Mouse (Mus musculus): ENCODE measurements at regions not wholly inside any gene's neighbourhood (a gene's known extent, or its start where the extent isn't known, plus 50 kb on each side); places are given as distances from the start of the nearest gene placed in this dataset.

DNA sequence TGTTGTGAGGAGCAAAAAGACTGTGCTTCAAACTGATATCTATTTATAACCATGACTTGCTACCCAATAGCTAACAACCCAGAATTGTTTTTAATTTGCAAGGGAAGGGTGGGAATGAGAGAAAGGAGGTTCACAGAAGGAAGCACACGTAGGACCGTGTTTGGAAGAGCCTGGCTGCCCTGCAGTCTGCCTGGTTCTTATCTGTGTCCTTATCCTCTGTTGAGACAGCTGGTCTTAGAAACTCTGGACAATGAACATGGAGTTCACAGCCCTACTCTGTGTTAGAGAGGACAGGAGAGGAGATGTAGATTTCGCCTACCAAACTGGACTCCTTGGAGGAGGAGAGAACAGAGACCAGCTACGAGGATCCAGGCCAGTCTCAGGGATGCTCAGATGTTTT, 141.5 kb upstream of the Jun start:
- no peak overlapping the region for H3K9ac ChIP-seq
- no peaks in the 10 kb centered on the region for H3K9me3 ChIP-seq
- no peaks in the 10 kb centered on the region for H3K36me3 ChIP-seq
- H3K4me2 ChIP-seq (replicated peaks), result no peak overlapping the region
- no peak overlapping the region for H3K4me3 ChIP-seq
- H3K27ac ChIP-seq, result no peak overlapping the region
- ATAC-seq (ENCODE audit: low FRiP score, low read depth), result no peak
- H3K4me1 ChIP-seq, result no peaks in the 10 kb centered on the region
- 89% methylated on average over 4 of the region's 4 CpGs for WGBS
- no peaks in the 10 kb centered on the region for H3K27me3 ChIP-seq (replicated peaks)

DNA sequence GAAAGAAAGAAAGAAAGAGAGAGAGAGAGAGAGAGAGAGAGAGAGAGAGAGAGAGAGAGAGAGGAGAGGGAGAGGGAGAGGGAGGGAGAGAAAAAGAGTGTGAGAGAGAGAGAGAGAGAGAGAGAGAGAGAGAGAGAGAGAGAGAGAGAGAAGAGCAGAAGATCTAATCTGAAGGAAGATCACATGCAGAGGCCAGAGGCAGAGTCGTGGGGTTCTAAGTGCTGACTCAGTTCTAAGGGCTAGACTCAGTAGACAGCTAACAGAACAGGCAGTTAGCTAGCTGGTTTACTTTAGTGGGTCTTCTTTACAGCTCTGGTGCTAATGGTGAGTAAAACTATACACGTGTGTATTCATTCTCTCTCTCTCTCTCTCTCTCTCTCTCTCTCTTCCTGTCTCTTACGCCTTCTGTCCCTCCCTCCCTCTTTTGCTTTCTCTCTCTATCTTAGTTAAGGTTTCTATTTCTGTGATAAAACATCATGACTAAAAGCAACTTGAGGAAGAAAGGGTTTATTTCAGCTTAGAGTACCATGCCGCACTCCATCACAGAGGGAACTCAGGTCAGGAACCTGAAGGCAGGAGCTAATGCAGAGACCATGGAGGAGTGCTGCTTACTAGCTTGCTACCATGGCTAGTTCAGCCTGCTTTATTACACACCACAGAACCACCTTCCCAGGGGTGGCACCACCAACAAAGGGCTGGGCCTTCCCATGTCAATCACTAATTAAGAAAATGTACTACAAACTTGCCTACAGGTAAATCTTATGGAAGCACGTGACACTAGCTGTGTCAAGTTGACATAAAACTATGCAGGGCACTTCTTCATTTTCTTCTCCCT, 142.8 kb upstream of the Jun start:
- H3K27me3 ChIP-seq (replicated peaks), result no peaks in the 10 kb centered on the region
- 74% methylated on average over 5 of the region's 5 CpGs for WGBS
- H3K27ac ChIP-seq, result no peak overlapping the region
- no peak for ATAC-seq (ENCODE audit: low FRiP score, low read depth)
- H3K4me2 ChIP-seq (replicated peaks), result no peak overlapping the region
- no peaks in the 10 kb centered on the region for H3K4me1 ChIP-seq
- no peaks in the 10 kb centered on the region for H3K9me3 ChIP-seq
- no peak overlapping the region for H3K9ac ChIP-seq
- H3K36me3 ChIP-seq, result no peaks in the 10 kb centered on the region
- H3K4me3 ChIP-seq, result no peak overlapping the region

DNA sequence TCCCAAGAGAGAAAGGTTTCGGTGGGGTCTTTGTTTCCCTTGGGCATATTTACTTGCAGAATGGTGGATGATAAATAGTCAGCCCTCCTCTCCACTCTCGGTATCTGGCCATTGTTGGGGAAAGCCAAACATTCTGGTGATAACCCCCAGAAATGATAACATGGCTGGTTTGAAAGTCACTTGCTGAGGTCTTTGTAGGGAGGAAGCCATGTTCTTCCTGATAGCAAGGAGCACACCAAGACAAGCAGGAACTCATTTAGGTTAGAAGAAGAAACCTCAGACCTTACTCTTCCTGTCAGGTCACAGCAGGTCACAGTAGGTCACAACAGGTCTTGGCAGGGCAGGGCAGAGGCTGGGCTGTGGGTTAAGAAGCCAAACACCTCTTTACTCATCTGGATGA, 144.1 kb upstream of the Jun start:
- no peaks in the 10 kb centered on the region for H3K4me1 ChIP-seq
- H3K27me3 ChIP-seq (replicated peaks), result no peaks in the 10 kb centered on the region
- H3K27ac ChIP-seq, result no peak overlapping the region
- no peaks in the 10 kb centered on the region for H3K9me3 ChIP-seq
- H3K36me3 ChIP-seq, result no peaks in the 10 kb centered on the region
- H3K4me2 ChIP-seq (replicated peaks), result no peak overlapping the region
- no peak overlapping the region for H3K4me3 ChIP-seq
- no peak for ATAC-seq (ENCODE audit: low FRiP score, low read depth)
- no peak overlapping the region for H3K9ac ChIP-seq
- WGBS, result 70% methylated on average over 2 of the region's 2 CpGs

DNA sequence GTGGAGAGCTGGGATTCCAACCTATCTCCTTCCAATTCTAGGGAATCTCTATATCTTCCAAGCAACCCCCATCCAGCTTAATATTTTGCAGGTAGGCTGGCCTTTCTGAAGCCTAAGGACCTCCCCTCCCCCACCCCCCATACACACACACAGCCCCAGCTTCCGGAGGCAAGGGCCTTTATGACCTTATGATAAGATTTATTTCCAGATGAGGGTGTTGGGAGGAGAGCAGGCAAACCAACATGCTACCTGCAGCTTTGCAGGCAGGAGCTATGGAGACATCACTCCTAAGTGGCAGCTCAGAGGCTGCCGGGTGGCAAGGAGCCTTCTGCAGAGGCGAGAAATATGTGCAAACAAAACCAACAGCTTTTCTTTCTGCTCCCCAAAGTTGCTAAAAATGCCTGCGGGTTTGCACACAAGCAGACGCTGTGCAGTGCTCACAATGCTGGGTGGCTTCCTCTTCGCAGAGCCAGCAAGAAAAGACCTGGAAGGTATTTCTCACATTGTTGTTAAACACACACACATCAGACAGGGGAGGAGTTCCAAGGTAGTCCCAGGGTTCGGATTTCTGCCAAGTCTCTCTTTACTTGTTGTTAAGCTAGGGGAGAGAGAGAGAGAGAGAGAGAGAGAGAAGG, 145.2 kb upstream of the Jun start:
- 61% methylated on average over 7 of the region's 7 CpGs for WGBS
- H3K27ac ChIP-seq, result no peak overlapping the region

GRCm38 (mm10) chr4:95199394-95199793, 147.4 kb upstream of the Jun start:
- no peak overlapping the region for H3K4me3 ChIP-seq
- H3K9me3 ChIP-seq, result no peaks in the 10 kb centered on the region
- H3K36me3 ChIP-seq, result no peaks in the 10 kb centered on the region
- no peaks in the 10 kb centered on the region for H3K4me1 ChIP-seq
- H3K27me3 ChIP-seq (replicated peaks), result no peaks in the 10 kb centered on the region
- 46% methylated on average over 5 of the region's 5 CpGs for WGBS
- no peak overlapping the region for H3K27ac ChIP-seq
- ATAC-seq (ENCODE audit: low FRiP score, low read depth), result peak; percentile 83
- H3K4me2 ChIP-seq (replicated peaks), result no peak overlapping the region
- no peak overlapping the region for H3K9ac ChIP-seq

More for the DNA sequence above, 145.2 kb upstream of the Jun start:
- H3K9me3 ChIP-seq, result no peaks in the 10 kb centered on the region
- no peaks in the 10 kb centered on the region for H3K36me3 ChIP-seq
- no peaks in the 10 kb centered on the region for H3K4me1 ChIP-seq
- no peak overlapping the region for H3K9ac ChIP-seq
- H3K4me2 ChIP-seq (replicated peaks), result no peak overlapping the region
- H3K27me3 ChIP-seq (replicated peaks), result no peaks in the 10 kb centered on the region
- no peak overlapping the region for H3K4me3 ChIP-seq
- ATAC-seq (ENCODE audit: low FRiP score, low read depth), result no peak

- Histone ChIP-seq H3K27ac (no peak overlapping the region), H3K4me3 (no peak overlapping the region), H3K9ac (no peak overlapping the region), H3K9me3 (no peaks in the 10 kb centered on the region), H3K27me3 (replicated peaks) (no peaks in the 10 kb centered on the region), H3K4me1 (no peaks in the 10 kb centered on the region), H3K4me2 (replicated peaks) (no peak overlapping the region), H3K36me3 (no peaks in the 10 kb centered on the region)
- WGBS, result 92% methylated on average over 7 of the region's 7 CpGs
- no peak for ATAC-seq (ENCODE audit: low FRiP score, low read depth)
These were observed 148.1 kb upstream of the Jun start for GRCm38 (mm10) chr4:95200130-95200529.

DNA sequence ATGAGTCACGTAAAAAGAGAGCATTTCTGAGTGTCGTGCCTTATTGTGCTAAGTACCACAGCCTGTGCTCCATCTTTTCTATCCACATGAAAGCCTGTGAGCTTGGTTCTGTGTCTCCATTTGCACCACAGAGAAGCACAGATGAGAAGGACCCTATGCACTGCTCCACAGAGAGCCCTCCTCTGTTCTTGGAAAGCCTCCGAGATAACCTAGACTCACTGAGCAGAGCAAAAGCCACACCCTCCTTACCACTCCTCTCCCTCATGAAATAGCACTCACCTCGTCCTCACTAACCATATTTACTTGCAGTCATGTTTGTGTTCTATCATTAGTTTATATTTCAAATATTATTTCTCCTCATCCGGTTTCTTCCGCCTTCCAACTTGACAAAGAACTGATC, 150.5 kb upstream of the Jun start:
- Histone ChIP-seq H3K4me1 (no peaks in the 10 kb centered on the region), H3K4me2 (replicated peaks) (no peak overlapping the region), H3K27me3 (replicated peaks) (no peaks in the 10 kb centered on the region), H3K36me3 (no peaks in the 10 kb centered on the region), H3K4me3 (no peak overlapping the region), H3K9ac (no peak overlapping the region), H3K27ac (no peak overlapping the region), H3K9me3 (no peaks in the 10 kb centered on the region)
- WGBS, result 79% methylated on average over 6 of the region's 6 CpGs
- no peak for ATAC-seq (ENCODE audit: low FRiP score, low read depth)

- no peaks in the 10 kb centered on the region for H3K36me3 ChIP-seq
- ATAC-seq (ENCODE audit: low FRiP score, low read depth), result no peak
- no peaks in the 10 kb centered on the region for H3K9me3 ChIP-seq
These were observed 151.6 kb upstream of the Jun start for GRCm38 (mm10) chr4:95203577-95203976.

DNA sequence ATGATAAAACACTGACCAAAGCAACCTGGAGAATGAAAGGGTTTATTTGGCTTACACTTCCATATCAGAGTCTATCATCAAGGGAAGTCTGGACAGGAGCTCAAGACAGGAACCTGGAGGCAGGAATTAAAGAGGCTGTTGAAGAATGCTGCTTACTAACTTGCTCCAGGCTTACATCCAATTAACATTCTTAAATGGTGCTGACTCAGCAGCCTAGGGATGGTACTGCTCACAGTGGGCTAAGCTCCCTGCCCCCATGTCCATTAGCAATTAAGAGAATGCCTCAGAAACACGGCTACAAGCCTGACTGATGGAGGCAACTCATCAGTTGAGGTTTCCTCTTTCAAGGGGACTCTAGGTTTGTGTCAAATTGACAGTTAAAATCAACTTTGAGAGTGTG, 153.3 kb upstream of the Jun start:
- no peak overlapping the region for H3K4me2 ChIP-seq (replicated peaks)
- H3K9me3 ChIP-seq, result no peaks in the 10 kb centered on the region
- no peaks in the 10 kb centered on the region for H3K4me1 ChIP-seq
- WGBS, result 74% methylated on average over 1 of the region's 1 CpGs
- no peak overlapping the region for H3K4me3 ChIP-seq
- no peak overlapping the region for H3K27ac ChIP-seq
- H3K9ac ChIP-seq, result no peak overlapping the region
- no peaks in the 10 kb centered on the region for H3K27me3 ChIP-seq (replicated peaks)
- ATAC-seq (ENCODE audit: low FRiP score, low read depth), result no peak
- no peaks in the 10 kb centered on the region for H3K36me3 ChIP-seq

More at GRCm38 (mm10) chr4:95203577-95203976, 151.6 kb upstream of the Jun start:
- Histone ChIP-seq H3K27ac (no peak overlapping the region), H3K4me3 (no peak overlapping the region), H3K4me1 (no peaks in the 10 kb centered on the region), H3K4me2 (replicated peaks) (no peak overlapping the region), H3K9ac (no peak overlapping the region), H3K27me3 (replicated peaks) (no peaks in the 10 kb centered on the region)

- no peak overlapping the region for H3K4me2 ChIP-seq (replicated peaks)
- H3K9ac ChIP-seq, result no peak overlapping the region
- no peaks in the 10 kb centered on the region for H3K4me1 ChIP-seq
- no peaks in the 10 kb centered on the region for H3K9me3 ChIP-seq
- ATAC-seq (ENCODE audit: low FRiP score, low read depth), result no peak
- no peak overlapping the region for H3K27ac ChIP-seq
- H3K27me3 ChIP-seq (replicated peaks), result no peaks in the 10 kb centered on the region
- 86% methylated on average over 5 of the region's 5 CpGs for WGBS
- H3K4me3 ChIP-seq, result no peak overlapping the region
- H3K36me3 ChIP-seq, result no peaks in the 10 kb centered on the region
These were observed 155.8 kb upstream of the Jun start for GRCm38 (mm10) chr4:95207783-95208182.

GRCm38 (mm10) chr4:95208827-95209226, 156.8 kb upstream of the Jun start:
- 84% methylated on average over 7 of the region's 7 CpGs for WGBS
- no peak for ATAC-seq (ENCODE audit: low FRiP score, low read depth)
- H3K4me3 ChIP-seq, result no peak overlapping the region

DNA sequence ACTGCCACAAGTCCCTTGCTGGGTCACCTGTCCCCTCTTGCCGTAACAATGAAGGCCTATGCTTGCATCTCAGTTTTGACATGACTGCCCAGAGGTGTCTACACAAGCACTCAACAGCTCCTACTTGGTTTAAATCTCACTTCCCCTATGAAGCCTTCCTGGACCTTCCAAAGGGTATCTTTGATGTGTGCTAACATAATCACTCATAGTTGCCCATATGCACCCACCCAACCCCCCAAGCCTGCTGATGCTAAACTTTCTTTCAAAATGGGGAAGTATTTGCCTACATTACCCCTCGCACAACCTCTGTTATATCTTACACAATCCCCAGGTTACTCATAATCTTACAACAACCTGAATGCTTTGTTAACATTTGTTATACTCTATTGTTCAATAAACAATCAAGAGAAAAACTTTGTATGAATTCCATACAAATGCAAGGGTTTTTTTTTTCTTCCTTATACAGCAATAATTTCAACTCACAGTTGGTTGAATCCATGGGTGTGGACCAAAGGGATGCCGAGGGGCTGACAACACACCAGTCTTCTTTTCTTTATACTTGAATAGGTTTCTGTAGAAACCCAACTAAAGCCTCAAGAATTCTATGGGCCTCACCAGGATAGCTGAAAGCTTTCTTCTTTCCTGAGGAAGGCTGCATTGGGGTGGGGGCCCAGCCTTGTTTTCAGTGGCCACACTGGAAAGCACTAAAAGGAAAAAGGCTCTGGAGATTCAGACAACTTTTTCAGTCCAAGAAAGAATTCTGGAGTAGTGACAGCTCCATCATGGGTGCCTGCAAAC, 157.5 kb upstream of the Jun start:
- Histone ChIP-seq H3K9me3 (no peaks in the 10 kb centered on the region), H3K4me1 (no peaks in the 10 kb centered on the region), H3K9ac (no peak overlapping the region), H3K4me2 (replicated peaks) (no peak overlapping the region), H3K27ac (no peak overlapping the region), H3K36me3 (no peaks in the 10 kb centered on the region), H3K4me3 (no peak overlapping the region), H3K27me3 (replicated peaks) (no peaks in the 10 kb centered on the region)
- 68% methylated on average over 3 of the region's 3 CpGs for WGBS
- ATAC-seq (ENCODE audit: low FRiP score, low read depth), result no peak

More at GRCm38 (mm10) chr4:95208827-95209226, 156.8 kb upstream of the Jun start:
- H3K36me3 ChIP-seq, result no peaks in the 10 kb centered on the region
- H3K9me3 ChIP-seq, result no peaks in the 10 kb centered on the region
- H3K4me1 ChIP-seq, result no peaks in the 10 kb centered on the region
- no peaks in the 10 kb centered on the region for H3K27me3 ChIP-seq (replicated peaks)
- H3K27ac ChIP-seq, result no peak overlapping the region
- H3K4me2 ChIP-seq (replicated peaks), result no peak overlapping the region
- no peak overlapping the region for H3K9ac ChIP-seq
